Mouse (Mus musculus) lung, postnatal 0 days (tissue): Measurements from ENCODE around the gene Glis2. TPM values are rescaled to one million over a fixed set of nuclear protein-coding genes. Genes with fewer than 3 reads are reported as not detected.
"Not testable (repeated sequence)": the region's sequence is repeated elsewhere in the genome, so short reads cannot be mapped to it uniquely, and the experiment has no call there.

Experiments used
- ATAC-seq: fragments of 200-750 bp; cut with Nextera tagmentation; 2 replicates; pipeline ENCODE4 v1.8.0; 2017; ENCODE audit warnings: moderate library complexity
- DNase-seq: peaks from one replicate; pipeline ENCODE4 v3.0.0-alpha.2; 2016; ENCODE audit warnings: low spot score
- H3K27ac ChIP-seq: fragments of 300-500 bp; sonication (generic); 2 replicates; pipeline ENCODE4 v1.5.1; 2014; ENCODE audit warnings: antibody characterized with exemption, mild to moderate bottlenecking, low read length, mixed read lengths
- H3K27me3 ChIP-seq: fragments of 300-500 bp; sonication (generic); replicated peaks from 2 replicates; pipeline ENCODE4 v1.6.1; 2014; ENCODE audit warnings: low read length, mixed read lengths; ENCODE audit not compliant: insufficient read depth
- H3K36me3 ChIP-seq: fragments of 300-500 bp; sonication (generic); 2 replicates; pipeline ENCODE4 v1.6.1; 2014; ENCODE audit warnings: low read length, mixed read lengths; ENCODE audit not compliant: insufficient read depth
- H3K4me1 ChIP-seq: fragments of 300-500 bp; sonication (generic); 2 replicates; pipeline ENCODE4 v1.6.1; 2014; ENCODE audit warnings: antibody characterized with exemption, low read depth, low read length, mixed read lengths; ENCODE audit not compliant: insufficient read depth
- H3K4me2 ChIP-seq: fragments of 300-500 bp; sonication (generic); replicated peaks from 2 replicates; pipeline ENCODE4 v1.6.1; 2014; ENCODE audit warnings: low read depth, mild to moderate bottlenecking, low read length, moderate library complexity, mixed read lengths
- H3K4me3 ChIP-seq: fragments of 300-500 bp; sonication (generic); 2 replicates; pipeline ENCODE4 v1.5.1; 2014; ENCODE audit warnings: low read depth, low read length
- H3K9ac ChIP-seq: fragments of 300-500 bp; sonication (generic); replicated peaks from 2 replicates; pipeline ENCODE4 v1.6.1; 2014; ENCODE audit warnings: low read depth, mild to moderate bottlenecking
- H3K9me3 ChIP-seq: fragments of 300-500 bp; sonication (generic); 2 replicates; pipeline ENCODE4 v1.6.1; 2016; ENCODE audit warnings: low read length, mixed read lengths
- CTCF ChIP-seq: IDR thresholded peaks from 2 replicates; pipeline ENCODE4 v1.5.1; 2016; ENCODE audit warnings: antibody characterized with exemption, mild to moderate bottlenecking
- EP300 ChIP-seq: IDR thresholded peaks from 2 replicates; pipeline ENCODE4 v1.6.1; 2016; ENCODE audit warnings: antibody characterized with exemption, mild to moderate bottlenecking, control low read depth
- WGBS: fragments of 180-500 bp; shearing (Covaris S2); extraction: QIAGEN DNeasy Blood & Tissue Kit; methylation state at CpG from one replicate; pipeline ENCODE4 v1.1.7; 2014; 5-methylcytosine and 5-hydroxymethylcytosine counted together
- polyA plus RNA-seq: library from polyadenylated mRNA; unstranded; fragments of >200 nt; fragmentation: Nextera tagmentation; extraction: Ambion mirVana; gene quantifications from 2 replicates; pipeline ENCODE4 v1.2.1, GENCODE M21; 2015

Glis2 gene
- polyA plus RNA-seq, 1 experiment from 2014 or later: 20.7 TPM

GRCm38 (mm10) chr16:4576873-4577272 lies 17.6 kb upstream of the Glis2 start:
- no peak for ATAC-seq
- 24% methylated on average over 2 of the region's 2 CpGs for WGBS

GRCm38 (mm10) chr16:4578630-4579029 lies 15.9 kb upstream of the Glis2 start:
- Histone ChIP-seq H3K9ac (no peak overlapping the region), H3K36me3 (no peaks in the 10 kb centered on the region), H3K4me3 (no peak overlapping the region), H3K27ac (no peak overlapping the region), H3K4me1 (no peaks in the 10 kb centered on the region), H3K4me2 (no peak overlapping the region), H3K9me3 (no peaks in the 10 kb centered on the region), H3K27me3 (no peaks in the 10 kb centered on the region)
- 43% methylated on average over 7 of the region's 7 CpGs for WGBS
- no peak for DNase-seq
- TF ChIP-seq EP300 (no peak), CTCF (no peak)
- no peak for ATAC-seq

More at GRCm38 (mm10) chr16:4576873-4577272, 17.6 kb upstream of the Glis2 start:
- Histone ChIP-seq H3K9me3 (no peaks in the 10 kb centered on the region), H3K36me3 (no peaks in the 10 kb centered on the region), H3K4me2 (no peak overlapping the region), H3K4me1 (no peaks in the 10 kb centered on the region), H3K9ac (no peak overlapping the region), H3K4me3 (no peak overlapping the region), H3K27me3 (no peaks in the 10 kb centered on the region), H3K27ac (no peak overlapping the region)
- DNase-seq: no peak
- TF ChIP-seq EP300 (no peak), CTCF (peak; percentile 26; the same call in 1 of the 2 replicates)

GRCm38 (mm10) chr16:4581179-4581578 lies 13.3 kb upstream of the Glis2 start:
- WGBS: 80% methylated on average over 4 of the region's 4 CpGs
- not testable (repeated sequence) for H3K4me2 ChIP-seq, H3K27me3 ChIP-seq, ATAC-seq, H3K27ac ChIP-seq, H3K4me1 ChIP-seq, H3K9me3 ChIP-seq, H3K36me3 ChIP-seq, H3K9ac ChIP-seq, DNase-seq, H3K4me3 ChIP-seq

GRCm38 (mm10) chr16:4583807-4584206 lies 10.7 kb upstream of the Glis2 start:
- Histone ChIP-seq H3K4me2 (no peak overlapping the region), H3K27me3 (no peaks in the 10 kb centered on the region), H3K9ac (no peak overlapping the region), H3K4me3 (no peak overlapping the region), H3K27ac (no peak overlapping the region), H3K36me3 (no peaks in the 10 kb centered on the region), H3K4me1 (peaks cover 10% of the 10 kb centered on the region), H3K9me3 (no peaks in the 10 kb centered on the region)
- TF ChIP-seq CTCF: no peak
- TF ChIP-seq EP300: no peak
- WGBS: 67% methylated on average over 3 of the region's 3 CpGs
- ATAC-seq: no peak
- DNase-seq: no peak

DNA sequence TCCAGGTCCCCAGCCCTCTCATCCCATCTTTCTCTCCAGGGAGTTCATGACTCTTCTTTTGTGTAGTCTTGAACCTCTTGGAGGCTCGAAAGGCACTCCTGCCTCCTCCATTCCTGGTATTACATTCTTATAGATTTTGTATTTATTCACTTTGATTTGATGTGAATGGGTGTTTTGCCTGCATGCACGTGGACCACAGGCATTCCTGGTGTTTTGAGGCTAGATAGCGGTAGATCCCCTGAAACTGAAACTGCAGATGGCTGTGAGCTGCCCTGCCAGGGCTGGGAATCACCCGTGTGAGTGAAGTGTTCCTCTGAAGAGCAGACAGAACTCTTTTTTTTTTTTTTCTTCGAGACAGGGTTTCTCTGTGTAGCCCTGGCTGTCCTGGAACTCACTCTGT lies 10.1 kb upstream of the Glis2 start:
- Histone ChIP-seq H3K4me2 (no peak overlapping the region), H3K27ac (no peak overlapping the region), H3K36me3 (no peaks in the 10 kb centered on the region), H3K27me3 (no peaks in the 10 kb centered on the region), H3K9ac (no peak overlapping the region), H3K4me1 (peaks cover 10% of the 10 kb centered on the region), H3K9me3 (no peaks in the 10 kb centered on the region), H3K4me3 (no peak overlapping the region)
- DNase-seq (no peak), ATAC-seq (no peak)
- TF ChIP-seq CTCF (no peak), EP300 (no peak)
- 64% methylated on average over 5 of the region's 5 CpGs for WGBS

GRCm38 (mm10) chr16:4585642-4586530 lies 8.6 kb upstream of the Glis2 start:
- Histone ChIP-seq H3K4me1 (peaks cover 10% of the 10 kb centered on the region), H3K27ac (peak overlapping the region; percentile 90), H3K9me3 (no peaks in the 10 kb centered on the region), H3K27me3 (no peaks in the 10 kb centered on the region), H3K4me3 (peak overlapping the region; percentile 43), H3K36me3 (no peaks in the 10 kb centered on the region), H3K4me2 (peak overlapping the region; percentile 58), H3K9ac (0 out of 2 replicates have a peak overlapping the region, but pooled peaks have one; percentile 5)
- TF ChIP-seq EP300: no peak
- no peak for TF ChIP-seq CTCF
- ATAC-seq (peak; percentile 4; the same call in 1 of the 2 replicates), DNase-seq (no peak)
- WGBS: 4% methylated on average over 14 of the region's 14 CpGs
